Mouse (Mus musculus): ENCODE results near the gene Trim33.

Gene Trim33

GRCm38 (mm10) chr3:103353518-103353917 lies 74.4 kb downstream of the Trim33 start:
- in situ Hi-C loops (cut with MboI, MseI): loop anchor here in 1 of 2 experiments (25.0 kb wide), 1 partner anchor 1891 kb away; no protein-coding TSS in a partner anchor

- in situ Hi-C loops (cut with MboI, MseI): loop anchor here in 1 of 2 experiments (25.0 kb wide), 1 partner anchor 1892 kb away; no protein-coding TSS in a partner anchor
These were observed 74.9 kb downstream of the Trim33 start for GRCm38 (mm10) chr3:103354041-103354440.

GRCm38 (mm10) chr3:103361150-103361549 lies 82.1 kb downstream of the Trim33 start:
- in situ Hi-C loops (cut with MboI, MseI): loop anchor here in 1 of 2 experiments (25.0 kb wide), 1 partner anchor 1899 kb away; no protein-coding TSS in a partner anchor

GRCm38 (mm10) chr3:103364182-103364945 lies 85.3 kb downstream of the Trim33 start:
- in situ Hi-C loops (cut with MboI, MseI): loop anchor here in 1 of 2 experiments (25.0 kb wide), 1 partner anchor 1902 kb away; no protein-coding TSS in a partner anchor

- in situ Hi-C loops (cut with MboI, MseI): loop anchor here in 1 of 2 experiments (25.0 kb wide), 1 partner anchor 1905 kb away; no protein-coding TSS in a partner anchor
These were observed 88.3 kb downstream of the Trim33 start for GRCm38 (mm10) chr3:103367176-103367970.

GRCm38 (mm10) chr3:103368731-103369130 lies 89.6 kb downstream of the Trim33 start:
- in situ Hi-C loops (cut with MboI, MseI): loop anchor here in 1 of 2 experiments (25.0 kb wide), 1 partner anchor 1906 kb away; no protein-coding TSS in a partner anchor

- in situ Hi-C loops (cut with MboI, MseI): loop anchor here in 1 of 2 experiments (5.0 to 25.0 kb wide), 2 partner anchors 42 to 1912 kb away; no protein-coding TSS in a partner anchor
These were observed 94.9 kb downstream of the Trim33 start for GRCm38 (mm10) chr3:103374028-103374427.

GRCm38 (mm10) chr3:103375181-103375855 lies 96.2 kb downstream of the Trim33 start:
- in situ Hi-C loops (cut with MboI, MseI): loop anchor here (25.0 kb wide), 3 partner anchors 163 to 1988 kb away; partner anchors contain the start of genes Igsf3 (in 1 of the 2) and Tspan2 (in 1 of the 2)

- in situ Hi-C loops (cut with MboI, MseI): loop anchor here (25.0 kb wide), 3 partner anchors 166 to 1991 kb away; partner anchors contain the start of genes Igsf3 (in 1 of the 2) and Tspan2 (in 1 of the 2)
These were observed 98.9 kb downstream of the Trim33 start for GRCm38 (mm10) chr3:103378018-103378417.

- in situ Hi-C loops (cut with MboI, MseI): loop anchor here (25.0 kb wide), 3 partner anchors 167 to 1992 kb away; partner anchors contain the start of genes Igsf3 (in 1 of the 2) and Tspan2 (in 1 of the 2)
These were observed 100.3 kb downstream of the Trim33 start for GRCm38 (mm10) chr3:103379371-103379770.

- in situ Hi-C loops (cut with MboI, MseI): loop anchor here (5.0 to 25.0 kb wide), 4 partner anchors 144 to 1994 kb away; partner anchors contain the start of genes Igsf3 (in 1 of the 2) and Tspan2 (in 1 of the 2)
These were observed 101.7 kb downstream of the Trim33 start for GRCm38 (mm10) chr3:103380814-103381213.

- in situ Hi-C loops (cut with MboI, MseI): loop anchor here (5.0 to 25.0 kb wide), 4 partner anchors 144 to 1994 kb away; partner anchors contain the start of genes Igsf3 (in 1 of the 2) and Tspan2 (in 1 of the 2)
These were observed 102.3 kb downstream of the Trim33 start for GRCm38 (mm10) chr3:103381441-103381840.

GRCm38 (mm10) chr3:103382872-103383567 lies 103.9 kb downstream of the Trim33 start:
- in situ Hi-C loops (cut with MboI, MseI): loop anchor here (5.0 to 25.0 kb wide), 4 partner anchors 146 to 1996 kb away; partner anchors contain the start of genes Igsf3 (in 1 of the 2) and Tspan2 (in 1 of the 2)

GRCm38 (mm10) chr3:103384486-103384885 lies 105.4 kb downstream of the Trim33 start:
- in situ Hi-C loops (cut with MboI, MseI): loop anchor here (5.0 to 25.0 kb wide), 4 partner anchors 147 to 1997 kb away; partner anchors contain the start of genes Igsf3 (in 1 of the 2) and Tspan2 (in 1 of the 2)

- in situ Hi-C loops (cut with MboI, MseI): loop anchor here (5.0 to 25.0 kb wide), 4 partner anchors 148 to 1998 kb away; partner anchors contain the start of genes Igsf3 (in 1 of the 2) and Tspan2 (in 1 of the 2)
These were observed 105.9 kb downstream of the Trim33 start for GRCm38 (mm10) chr3:103384949-103385348.

- in situ Hi-C loops (cut with MboI, MseI): loop anchor here (25.0 kb wide), 3 partner anchors 173 to 1998 kb away; partner anchors contain the start of genes Igsf3 (in 1 of the 2) and Tspan2 (in 1 of the 2)
These were observed 106.5 kb downstream of the Trim33 start for GRCm38 (mm10) chr3:103385383-103386291.

- in situ Hi-C loops (cut with MboI, MseI): loop anchor here (25.0 kb wide), 3 partner anchors 174 to 1999 kb away; partner anchors contain the start of genes Igsf3 (in 1 of the 2) and Tspan2 (in 1 of the 2)
These were observed 107.4 kb downstream of the Trim33 start for GRCm38 (mm10) chr3:103386292-103387031.
